Mouse (Mus musculus) heart, postnatal 36 days (tissue): ENCODE data around the gene Fut7. TPM values are rescaled to one million over a fixed set of nuclear protein-coding genes. Genes with fewer than 3 reads are reported as not detected.

Experiments used
- DNase-seq, 2 experiments: peaks; one replicate each; pipeline ENCODE4 v3.0.0; 2021 to 2022
- intact Hi-C: fragments of 180-260 bp; cut with DNase I; formaldehyde crosslinking; loops from one replicate; pipeline ENCODE4 v1.15.1; 2025
- total RNA-seq, 2 experiments: library from RNA; stranded (reverse); gene quantifications; 2 replicates each; pipeline ENCODE4 v1.2.3; 2021

Fut7 gene
- total RNA-seq, 2 experiments from 2014 or later, result 0.27 to 0.36 TPM

DNA sequence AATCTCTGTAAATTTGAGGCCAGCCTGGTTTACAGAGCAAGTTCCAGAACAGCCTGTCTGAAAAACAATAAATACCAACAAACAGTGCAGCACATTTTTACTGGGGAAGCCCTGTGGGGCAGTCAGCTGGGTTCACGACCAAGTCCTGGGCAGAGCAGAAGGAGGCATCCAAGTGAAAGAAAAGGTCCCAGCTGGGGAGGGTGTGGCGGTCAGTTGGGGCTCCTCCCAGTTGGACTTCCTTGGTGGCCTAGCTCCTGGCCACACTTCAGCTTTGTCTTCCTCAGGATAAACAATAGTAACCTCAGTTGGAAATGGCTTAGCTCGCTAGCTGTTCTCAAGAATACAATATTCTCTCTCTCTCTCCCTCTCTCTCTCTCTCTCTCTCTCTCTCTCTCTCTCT lies 5.6 kb upstream of the Fut7 start:
- intact Hi-C loops, result no loop called here
- DNase-seq, result peak in 1 of 2 experiments; percentile 24

DNA sequence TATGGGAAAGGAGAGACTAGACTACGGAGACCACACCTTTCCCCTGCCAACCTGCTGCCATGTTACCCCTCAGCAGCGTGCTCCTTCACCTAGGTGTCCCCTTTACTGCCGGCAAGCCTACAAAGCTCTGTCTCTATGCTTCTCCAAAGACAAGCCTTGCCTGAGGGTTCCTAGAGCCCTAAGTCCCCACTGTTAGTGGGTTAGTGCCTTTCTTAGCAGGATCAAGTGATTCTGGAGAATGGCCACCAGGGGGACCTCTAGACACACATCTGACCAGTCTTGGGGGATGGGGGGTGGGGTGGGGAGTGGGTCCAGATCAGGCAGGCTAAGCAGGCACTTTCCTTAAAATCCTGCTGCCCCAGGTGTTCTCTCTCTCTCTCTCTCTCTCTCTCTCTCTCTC lies 1.2 kb upstream of the Fut7 start:
- intact Hi-C loops, result loop anchor here (2.0 kb wide), 1 partner anchor 129 kb away; no protein-coding TSS in a partner anchor
- peak in 1 of 2 experiments; percentile 31 for DNase-seq

DNA sequence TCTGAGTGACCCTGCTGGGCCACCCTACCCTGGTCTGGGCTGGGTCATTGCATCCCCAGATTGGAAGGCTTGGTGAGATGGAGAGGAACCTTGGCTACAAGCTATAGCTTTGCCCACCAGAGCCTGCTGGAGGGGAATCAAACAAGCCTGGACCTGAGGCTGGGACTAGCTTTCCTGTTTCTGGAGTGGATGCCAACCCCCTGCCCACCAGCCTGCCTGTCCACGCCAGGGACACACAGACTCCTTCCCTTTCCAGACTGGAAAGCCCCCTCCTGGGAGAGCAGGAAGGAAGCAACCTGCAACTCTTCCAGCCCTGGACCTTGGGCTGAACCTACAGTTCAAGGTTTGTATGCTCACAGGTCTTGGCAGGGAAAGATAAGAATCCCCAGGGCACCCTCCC lies 559 bp downstream of the Fut7 start:
- intact Hi-C loops, result loop anchor here (2.0 kb wide), 2 partner anchors 59 to 127 kb away; no protein-coding TSS in a partner anchor
- no peak for DNase-seq

DNA sequence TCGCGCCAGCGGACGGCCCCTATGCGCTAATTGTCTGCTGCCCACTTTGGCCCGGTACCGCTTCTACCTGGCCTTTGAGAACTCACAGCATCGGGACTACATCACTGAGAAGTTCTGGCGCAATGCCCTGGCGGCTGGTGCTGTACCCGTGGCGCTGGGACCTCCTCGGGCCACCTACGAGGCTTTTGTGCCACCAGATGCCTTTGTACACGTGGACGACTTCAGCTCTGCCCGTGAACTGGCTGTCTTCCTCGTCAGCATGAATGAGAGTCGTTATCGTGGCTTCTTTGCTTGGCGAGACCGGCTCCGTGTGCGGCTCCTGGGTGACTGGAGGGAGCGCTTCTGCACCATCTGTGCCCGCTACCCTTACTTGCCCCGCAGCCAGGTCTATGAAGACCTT lies 2.4 kb downstream of the Fut7 start:
- DNase-seq, result no peak
- intact Hi-C loops, result loop anchor here (2.0 to 5.0 kb wide), 2 partner anchors 57 to 72 kb away; no protein-coding TSS in a partner anchor

DNA sequence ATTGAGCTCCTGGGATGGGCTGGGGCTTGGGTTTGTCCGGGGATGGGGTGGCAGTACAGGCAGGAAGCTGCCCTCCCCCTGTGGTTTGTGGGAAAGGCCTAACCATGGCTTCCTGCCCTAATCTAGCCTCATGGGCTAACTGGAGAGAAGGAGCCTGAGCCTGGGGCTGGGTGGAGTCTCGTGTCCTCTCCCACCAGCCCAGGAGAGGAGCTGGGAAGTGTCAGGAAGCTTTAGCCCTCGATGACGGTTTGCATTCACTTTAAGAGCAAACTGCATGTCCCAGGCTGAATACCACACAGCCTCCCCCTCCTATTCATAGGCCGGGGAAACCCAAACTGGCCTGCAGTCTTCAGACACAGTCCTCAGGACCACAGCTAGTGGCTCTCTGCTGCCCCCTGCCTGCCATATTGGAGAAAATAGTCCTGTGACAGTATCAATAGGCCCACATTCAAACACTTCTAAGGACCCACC lies 3.7 kb downstream of the Fut7 start:
- intact Hi-C loops, result loop anchor here (1.0 to 5.0 kb wide), 3 partner anchors 23 to 71 kb away; no protein-coding TSS in a partner anchor
- peak; percentile 68 to 79 for DNase-seq

DNA sequence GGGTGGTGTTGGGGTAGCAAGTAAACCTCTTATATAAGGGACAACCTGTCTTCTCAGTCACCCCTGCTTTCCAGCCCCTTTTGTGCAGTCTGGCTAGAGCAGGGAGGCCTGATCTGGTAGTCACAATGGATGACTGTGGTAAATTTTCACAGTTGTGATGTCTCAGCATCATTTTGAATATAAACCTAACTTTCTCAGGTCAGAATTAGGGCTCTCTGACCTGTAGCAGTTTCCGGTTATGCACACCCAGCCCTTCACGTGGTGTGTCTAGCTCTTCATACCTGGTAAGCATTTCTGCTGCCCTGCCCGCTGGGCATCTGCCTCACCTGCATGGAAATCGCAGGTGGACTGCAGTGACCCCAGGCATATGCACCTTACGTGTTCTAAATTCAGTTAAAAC lies 4.2 kb downstream of the Fut7 start:
- intact Hi-C loops, result loop anchor here (1.0 to 5.0 kb wide), 3 partner anchors 24 to 70 kb away; no protein-coding TSS in a partner anchor
- DNase-seq, result no peak

DNA sequence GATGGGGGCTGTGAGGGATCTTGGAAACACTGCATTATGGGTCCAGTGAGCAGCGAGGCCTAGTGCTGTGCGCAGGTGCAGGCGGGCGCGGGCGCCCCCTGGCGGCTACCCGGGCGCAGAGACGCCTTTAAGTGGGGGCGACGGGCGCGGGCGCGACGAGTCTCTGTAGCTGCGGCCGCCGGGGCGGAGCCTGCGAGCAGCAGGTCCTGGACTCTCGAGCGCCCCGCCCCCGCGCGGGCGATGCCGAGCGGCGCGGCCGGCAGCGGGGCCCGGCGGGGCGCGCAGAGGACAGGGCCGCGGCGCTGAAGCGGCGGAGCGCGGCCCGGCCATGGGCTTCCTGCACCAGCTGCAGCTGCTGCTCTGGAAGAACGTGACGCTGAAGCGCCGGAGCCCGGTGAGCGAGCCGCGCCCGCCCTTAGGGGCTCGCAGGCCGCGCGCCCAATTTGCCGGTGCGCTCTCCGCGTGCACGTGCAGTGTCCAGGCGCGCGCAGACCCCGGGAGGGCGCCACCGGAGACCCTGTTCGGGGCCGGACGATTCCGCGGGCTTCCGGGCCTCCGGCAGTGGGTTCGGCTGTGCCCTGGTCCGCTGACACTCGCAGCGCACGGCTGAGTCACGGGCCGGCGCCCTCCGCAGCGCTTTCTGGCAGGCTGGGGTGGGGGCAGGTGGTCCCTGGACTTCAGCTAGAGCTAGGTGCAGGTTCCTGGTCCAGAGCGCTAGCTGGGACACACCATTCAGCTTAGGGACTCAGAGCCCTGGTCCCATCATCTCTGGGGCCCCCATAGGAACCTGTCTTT lies 5.6 kb downstream of the Fut7 start, which contains the start of gene Abca2:
Gene Abca2 (plus strand): TSS at position 262 of the 795 bp plus-strand sequence.
- peak; percentile 93 to 94 for DNase-seq
- intact Hi-C loops, result loop anchor here (2.0 to 5.0 kb wide), 2 partner anchors 69 to 96 kb away; partner anchors contain the start of gene Man1b1

DNA sequence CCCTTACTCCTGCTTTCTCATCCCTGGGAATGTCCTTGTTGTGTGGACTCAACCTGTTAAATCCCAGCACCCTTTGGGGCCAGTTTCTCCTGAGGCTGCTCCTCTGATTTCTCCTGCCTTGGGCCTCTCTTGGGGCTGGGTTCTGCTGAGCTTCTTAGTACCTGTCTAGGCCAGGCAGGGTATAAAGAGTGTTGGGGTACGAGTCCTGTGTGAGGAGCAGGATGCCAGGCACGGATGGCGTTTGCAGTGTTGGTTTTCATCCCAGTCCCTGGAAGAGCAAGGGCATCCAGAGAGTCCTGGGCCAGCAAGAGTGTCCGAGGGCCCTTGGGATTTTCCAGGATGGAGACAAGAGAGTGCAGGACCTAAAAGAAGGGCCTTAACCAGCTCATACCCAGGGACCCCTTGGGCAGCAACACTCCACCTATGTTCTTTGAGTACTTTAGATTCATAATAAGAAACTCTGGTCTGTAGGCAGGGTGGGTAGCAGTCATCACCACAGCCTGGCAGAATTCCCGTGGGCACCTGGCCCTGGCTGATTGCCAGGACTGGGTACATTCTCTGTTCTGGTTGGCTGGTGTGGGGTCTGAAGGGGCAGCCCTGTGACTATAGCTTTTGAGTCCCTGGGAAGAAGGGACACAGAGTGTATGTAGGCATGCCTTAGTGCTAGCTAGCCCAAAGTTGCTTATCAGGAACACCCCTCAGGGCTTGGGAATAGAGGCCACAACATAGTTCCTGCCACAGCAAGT lies 6.5 kb downstream of the Fut7 start:
- intact Hi-C loops, result loop anchor here (2.0 to 5.0 kb wide), 3 partner anchors 31 to 97 kb away; partner anchors contain the start of genes Man1b1 and Paxx
- no peak for DNase-seq

DNA sequence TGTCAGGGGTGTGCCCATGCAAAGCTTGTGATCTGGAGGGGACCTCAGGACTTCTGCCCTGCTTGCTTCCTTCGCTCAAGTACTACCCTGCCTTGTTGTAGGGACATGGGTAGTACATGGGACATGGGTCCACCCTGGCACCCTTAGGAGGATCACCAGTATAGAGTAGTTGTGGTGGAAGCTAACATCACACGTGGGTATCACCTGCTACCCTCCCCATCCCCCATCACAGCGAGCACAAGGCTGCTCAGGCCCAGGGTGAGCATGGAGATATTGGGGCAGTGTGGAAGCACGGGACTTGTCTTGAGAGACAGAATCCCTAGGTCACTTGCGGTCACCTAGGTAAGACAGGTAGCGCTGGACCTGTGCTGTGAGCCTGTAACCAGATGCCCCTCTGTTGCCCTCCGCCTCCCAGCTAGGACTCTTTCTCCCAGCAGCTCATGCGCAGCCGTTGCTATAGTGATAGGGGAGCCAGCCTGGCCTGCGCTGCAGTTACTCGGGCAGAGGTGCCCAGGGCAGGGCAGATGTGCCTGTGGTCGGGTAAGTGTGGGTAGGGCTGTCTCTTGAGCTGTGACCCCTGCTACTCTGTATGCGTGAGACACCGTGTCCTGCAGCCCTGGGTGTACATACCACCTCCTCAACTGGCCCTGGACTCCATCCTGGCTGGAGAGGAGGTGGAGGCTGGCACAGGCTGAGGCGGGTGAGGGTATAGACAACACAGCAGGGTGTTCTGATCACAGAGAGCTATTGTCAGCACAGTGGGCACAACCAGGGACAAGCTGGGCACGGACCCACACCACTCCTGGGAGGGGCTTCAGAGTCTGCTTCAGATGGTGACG lies 7.5 kb downstream of the Fut7 start:
- intact Hi-C loops, result loop anchor here (2.0 kb wide), 1 partner anchor 30 kb away; the partner anchor contains the start of gene Paxx
- no peak for DNase-seq

DNA sequence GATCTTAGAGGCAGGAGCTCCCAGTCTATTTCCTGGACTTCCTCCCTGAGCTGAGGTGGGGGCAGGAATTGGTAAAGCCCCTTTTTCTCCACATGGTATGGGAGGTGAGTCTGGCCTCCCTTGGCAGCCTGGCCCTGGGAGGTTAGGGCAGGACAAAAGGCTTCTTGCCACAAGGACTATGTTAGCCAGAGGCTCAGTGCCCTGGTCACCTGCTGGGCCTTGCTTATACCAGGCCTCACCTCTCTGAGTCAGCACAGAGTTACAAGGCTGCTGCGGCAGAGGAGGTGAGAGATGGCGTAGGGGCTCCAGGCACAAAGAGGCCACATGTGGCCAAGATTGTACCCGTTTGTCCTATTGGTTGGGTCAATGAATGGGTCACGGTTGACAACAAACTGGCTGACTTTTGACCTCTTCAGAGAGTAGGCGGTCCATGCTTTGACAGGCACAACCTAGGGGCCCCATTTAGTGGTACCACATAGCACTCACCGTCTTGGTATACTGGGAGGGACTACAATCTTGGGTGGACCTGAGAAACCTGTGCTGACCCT lies 8.3 kb downstream of the Fut7 start:
- DNase-seq, result no peak
- intact Hi-C loops, result loop anchor here (2.0 kb wide), 1 partner anchor 29 kb away; the partner anchor contains the start of gene Paxx

DNA sequence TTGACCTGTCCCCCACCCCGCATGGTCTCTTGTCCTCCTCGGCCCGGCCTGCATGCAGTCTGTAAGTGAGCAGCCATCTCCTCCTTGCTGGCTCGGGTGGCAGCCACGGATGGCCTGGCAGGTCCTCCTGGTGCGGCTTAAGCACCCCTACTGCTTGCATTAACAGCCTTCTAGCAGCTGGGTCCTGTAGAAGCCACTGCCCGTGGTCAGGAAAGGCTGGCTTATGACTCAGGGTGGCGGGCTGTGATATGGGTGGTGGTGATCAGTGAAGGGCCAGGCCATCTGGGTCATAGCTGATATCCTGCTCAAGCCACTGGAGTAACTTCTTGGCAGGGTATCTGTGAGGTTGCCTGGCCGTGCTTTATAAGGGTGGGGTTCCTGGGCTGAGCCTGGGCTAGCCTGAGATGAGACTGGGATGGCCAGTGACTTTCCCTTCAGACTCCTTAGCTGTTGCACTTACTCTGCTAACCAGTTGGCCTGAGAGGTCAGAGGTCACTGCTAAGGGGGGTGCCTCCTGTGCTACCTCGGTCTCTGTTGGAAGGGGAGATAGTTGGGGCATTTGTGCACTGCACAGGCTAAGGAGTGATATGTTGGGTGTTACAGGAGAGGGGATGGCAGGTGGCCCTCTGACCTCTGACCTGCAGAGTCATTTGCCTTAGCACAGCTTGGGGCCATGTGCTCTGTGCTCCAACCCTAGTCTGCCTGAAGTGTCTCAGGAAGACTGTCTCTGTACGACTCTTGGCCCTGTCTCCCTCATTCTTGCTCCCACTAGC lies 9.4 kb downstream of the Fut7 start:
- intact Hi-C loops, result no loop called here
- no peak for DNase-seq

DNA sequence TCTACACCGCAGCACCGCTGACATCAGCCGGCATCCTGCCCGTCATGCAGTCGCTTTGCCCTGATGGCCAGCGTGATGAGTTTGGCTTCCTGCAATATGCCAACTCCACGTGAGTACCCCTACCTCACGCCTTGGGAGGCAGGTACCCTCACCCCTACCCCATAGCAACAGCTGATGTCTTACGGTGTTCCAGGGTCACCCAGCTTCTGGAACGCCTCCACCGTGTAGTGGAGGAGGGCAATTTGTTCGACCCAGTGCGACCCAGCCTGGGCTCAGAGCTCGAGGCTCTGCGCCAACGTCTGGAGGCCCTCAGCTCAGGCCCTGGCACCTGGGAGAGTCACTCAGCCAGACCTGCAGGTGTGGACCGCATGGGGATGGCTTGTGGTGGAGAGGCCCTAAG lies 10.0 kb downstream of the Fut7 start:
- DNase-seq, result no peak
- intact Hi-C loops, result no loop called here

DNA sequence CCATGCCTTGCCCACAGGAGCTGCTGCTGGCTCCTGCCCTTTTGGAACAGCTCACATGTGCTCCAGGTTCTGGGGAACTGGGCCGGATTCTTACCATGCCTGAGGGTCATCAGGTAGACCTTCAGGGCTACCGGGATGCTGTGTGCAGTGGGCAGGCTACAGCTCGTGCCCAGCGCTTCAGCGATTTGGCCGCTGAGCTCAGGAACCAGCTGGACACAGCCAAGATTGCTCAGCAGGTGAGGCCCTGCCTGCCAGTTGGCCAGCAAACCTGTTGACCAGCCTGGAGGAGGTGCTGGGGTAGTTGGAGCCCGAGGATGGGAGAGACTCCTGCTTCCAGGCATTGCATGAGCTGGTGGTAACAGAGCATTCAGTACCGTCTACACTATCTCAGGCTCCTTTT lies 11.2 kb downstream of the Fut7 start:
- DNase-seq, result no peak
- intact Hi-C loops, result no loop called here

DNA sequence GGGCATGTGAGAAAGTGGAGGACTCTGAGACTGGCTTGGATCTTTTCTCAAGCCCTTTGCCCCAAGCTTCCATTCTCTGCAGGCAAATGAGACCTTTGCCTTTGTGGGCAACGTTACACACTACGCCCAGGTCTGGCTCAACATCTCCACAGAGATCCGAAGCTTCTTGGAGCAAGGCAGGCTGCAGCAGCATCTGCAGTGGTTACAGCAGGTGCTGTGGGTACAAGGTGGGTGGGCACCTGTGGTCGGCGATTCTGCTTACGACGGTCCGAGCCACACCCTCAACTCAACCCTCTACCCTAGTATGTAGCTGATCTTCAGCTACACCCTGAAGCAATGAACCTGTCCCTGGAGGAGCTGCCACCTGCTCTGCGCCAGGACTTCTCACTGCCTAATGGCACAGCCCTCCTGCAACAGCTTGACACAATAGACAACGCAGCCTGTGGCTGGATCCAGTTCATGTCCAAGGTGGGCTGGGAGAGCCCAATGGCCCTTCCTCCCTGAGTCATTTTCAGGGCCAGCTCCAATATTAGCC lies 13.3 kb downstream of the Fut7 start:
- intact Hi-C loops, result no loop called here
- DNase-seq, result no peak

DNA sequence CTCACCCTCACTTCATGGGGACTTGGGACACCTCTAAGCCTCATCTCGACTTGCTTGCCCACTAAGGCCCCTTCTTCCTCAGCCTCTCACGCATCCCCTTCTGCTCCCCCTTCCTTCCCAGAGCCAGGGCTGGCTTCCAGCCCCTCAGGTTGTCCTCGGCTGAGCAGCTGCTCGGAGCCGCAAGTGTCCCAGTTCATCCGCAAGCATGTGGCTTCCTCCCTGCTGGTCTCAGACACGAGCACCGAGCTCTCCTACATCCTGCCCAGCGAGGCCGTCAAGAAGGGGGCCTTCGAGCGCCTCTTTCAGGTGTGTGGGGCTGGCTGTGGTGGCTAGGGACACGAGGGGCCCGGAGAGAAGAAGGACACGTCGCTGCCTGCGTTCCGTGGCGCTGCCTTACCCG lies 18.0 kb downstream of the Fut7 start:
- intact Hi-C loops, result no loop called here
- no peak for DNase-seq

DNA sequence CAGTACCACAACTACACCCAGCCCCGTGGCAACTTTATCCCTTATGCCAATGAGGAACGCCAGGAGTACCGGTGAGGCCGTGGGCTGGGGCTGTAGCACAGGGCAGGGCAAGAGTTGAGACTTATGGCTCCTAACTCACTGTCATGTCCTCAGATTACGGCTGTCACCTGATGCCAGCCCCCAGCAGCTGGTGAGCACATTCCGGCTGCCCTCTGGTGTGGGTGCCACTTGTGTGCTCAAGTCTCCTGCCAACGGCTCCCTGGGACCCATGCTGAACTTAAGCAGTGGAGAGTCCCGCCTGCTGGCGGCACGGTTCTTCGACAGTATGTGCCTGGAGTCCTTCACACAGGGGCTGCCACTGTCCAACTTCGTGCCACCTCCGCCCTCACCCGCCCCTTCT lies 19.6 kb downstream of the Fut7 start:
- DNase-seq, result no peak
- intact Hi-C loops, result no loop called here

DNA sequence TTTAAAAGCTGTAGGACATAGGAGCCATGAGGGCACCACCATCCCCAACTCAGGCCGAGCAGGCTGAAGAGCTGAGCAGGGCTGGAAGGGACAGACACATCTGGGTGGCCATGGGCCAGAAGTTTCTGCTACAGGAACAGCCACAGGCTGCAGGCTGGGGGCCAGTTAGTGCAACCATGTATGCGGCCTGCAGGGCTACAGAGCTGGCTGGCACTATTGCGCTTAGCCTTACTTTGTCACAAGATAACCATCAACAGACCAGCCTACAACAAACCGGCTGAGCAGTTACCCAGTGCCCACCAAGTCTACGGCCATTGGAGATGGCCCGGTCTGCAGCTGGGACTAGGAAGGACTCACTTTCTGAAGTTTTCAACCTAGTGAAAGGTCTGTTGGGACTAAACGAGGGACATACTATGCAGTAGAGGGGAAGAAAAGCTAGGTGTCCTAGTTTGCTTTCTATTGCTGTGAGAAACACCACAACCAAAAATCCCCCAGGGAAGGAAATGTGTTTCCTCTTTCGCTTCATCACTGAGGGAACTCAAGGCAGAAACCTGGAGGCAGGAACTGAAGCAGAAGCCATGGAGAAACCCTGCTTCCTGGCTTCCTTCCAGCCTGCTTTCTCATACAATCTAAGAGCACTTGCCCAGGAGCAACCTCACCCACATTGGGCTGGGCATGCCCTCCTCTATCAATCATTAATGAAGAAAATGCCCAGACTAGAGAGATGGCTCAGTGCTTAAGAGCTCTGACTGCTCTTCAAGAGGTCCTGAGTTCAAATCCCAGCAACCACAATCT lies 28.0 kb downstream of the Fut7 start:
- intact Hi-C loops, result no loop called here
- DNase-seq, result no peak

DNA sequence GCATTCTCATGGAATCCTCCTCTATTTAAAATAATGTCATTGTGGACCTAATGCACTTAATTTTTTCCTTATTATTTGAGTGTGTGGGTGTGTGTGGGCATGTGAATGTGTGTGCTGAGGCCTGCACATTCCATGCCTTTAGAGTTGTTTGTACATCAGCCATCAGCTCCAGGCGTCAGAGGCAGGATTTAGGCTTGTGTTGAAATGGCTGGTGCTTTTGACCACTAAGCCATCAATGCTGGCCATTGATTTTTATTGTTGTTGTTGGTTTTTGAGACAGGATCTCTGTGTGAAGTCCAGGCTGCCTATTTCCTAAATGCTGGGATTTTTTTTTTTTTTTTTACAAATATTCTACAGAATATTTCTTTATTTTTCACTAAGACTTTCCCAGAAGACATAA lies 29.9 kb downstream of the Fut7 start:
- no peak for DNase-seq
- intact Hi-C loops, result no loop called here
